Mouse (Mus musculus) hindbrain, embryonic 12.5 days (tissue): ENCODE measurements at regions not wholly inside any gene's neighbourhood (a gene's known extent, or its start where the extent isn't known, plus 50 kb on each side); places are given as distances from the start of the nearest gene placed in this dataset.
"Not testable (repeated sequence)": the region's sequence is repeated elsewhere in the genome, so short reads cannot be mapped to it uniquely, and the experiment has no call there.

Source experiments
- ATAC-seq: fragments of 200-750 bp; cut with Nextera tagmentation; 2 replicates; pipeline ENCODE4 v1.8.0; 2017; ENCODE audit warnings: moderate TSS enrichment; ENCODE audit not compliant: low FRiP score
- H3K27ac ChIP-seq: fragments of 300-500 bp; sonication (generic); 2 replicates; pipeline ENCODE4 v1.5.1; 2016; ENCODE audit warnings: mild to moderate bottlenecking
- H3K27me3 ChIP-seq: fragments of 300-500 bp; sonication (generic); 2 replicates; pipeline ENCODE4 v1.6.1; 2016; ENCODE audit warnings: mild to moderate bottlenecking
- H3K36me3 ChIP-seq: fragments of 300-500 bp; sonication (generic); 2 replicates; pipeline ENCODE4 v1.6.1; 2016; ENCODE audit warnings: mild to moderate bottlenecking
- H3K4me1 ChIP-seq: fragments of 300-500 bp; sonication (generic); 2 replicates; pipeline ENCODE4 v1.6.1; 2016
- H3K4me2 ChIP-seq: fragments of 300-500 bp; sonication (generic); replicated peaks from 2 replicates; pipeline ENCODE4 v1.6.1; 2016; ENCODE audit warnings: mild to moderate bottlenecking
- H3K4me3 ChIP-seq: fragments of 300-500 bp; sonication (generic); 2 replicates; pipeline ENCODE4 v1.5.1; 2016; ENCODE audit warnings: mild to moderate bottlenecking
- H3K9ac ChIP-seq: fragments of 300-500 bp; sonication (generic); 2 replicates; pipeline ENCODE4 v1.6.1; 2016; ENCODE audit warnings: mild to moderate bottlenecking, moderate library complexity
- H3K9me3 ChIP-seq: fragments of 300-500 bp; sonication (generic); replicated peaks from 2 replicates; pipeline ENCODE4 v1.6.1; 2016; ENCODE audit warnings: mild to moderate bottlenecking
- WGBS: fragments of 180-500 bp; shearing (Covaris S2); methylation state at CpG from one replicate; pipeline ENCODE4 v1.1.7; 2016; 5-methylcytosine and 5-hydroxymethylcytosine counted together

- no peak overlapping the region for H3K4me3 ChIP-seq
- WGBS = 50% methylated on average over 2 of the region's 2 CpGs
- no peaks in the 10 kb centered on the region for H3K9me3 ChIP-seq
- H3K4me1 ChIP-seq = no peaks in the 10 kb centered on the region
- H3K36me3 ChIP-seq = no peaks in the 10 kb centered on the region
- no peak overlapping the region for H3K27ac ChIP-seq
- no peaks in the 10 kb centered on the region for H3K27me3 ChIP-seq
- H3K9ac ChIP-seq = no peak overlapping the region
- no peak overlapping the region for H3K4me2 ChIP-seq
- ATAC-seq = no peak
Observed at GRCm38 (mm10) chr13:7233399-7233798, 584.8 kb upstream of the Pfkp start.

- H3K27ac ChIP-seq = no peak overlapping the region
- no peak overlapping the region for H3K4me2 ChIP-seq
- no peaks in the 10 kb centered on the region for H3K36me3 ChIP-seq
- H3K4me3 ChIP-seq = no peak overlapping the region
- no peaks in the 10 kb centered on the region for H3K9me3 ChIP-seq
- no peak overlapping the region for H3K9ac ChIP-seq
- 81% methylated on average over 5 of the region's 5 CpGs for WGBS
- no peak for ATAC-seq
- no peaks in the 10 kb centered on the region for H3K4me1 ChIP-seq
- no peaks in the 10 kb centered on the region for H3K27me3 ChIP-seq
Observed at GRCm38 (mm10) chr13:7206626-7207211, 558.1 kb upstream of the Pfkp start.

GRCm38 (mm10) chr13:7195990-7196389 lies 547.4 kb upstream of the Pfkp start:
- ATAC-seq = 0 out of 2 replicates have a peak, but pooled peaks have one; percentile 50
- Histone ChIP-seq H3K9me3 (no peaks in the 10 kb centered on the region), H3K4me3 (no peak overlapping the region), H3K27ac (no peak overlapping the region), H3K4me2 (no peak overlapping the region), H3K9ac (no peak overlapping the region), H3K36me3 (no peaks in the 10 kb centered on the region), H3K27me3 (no peaks in the 10 kb centered on the region), H3K4me1 (no peaks in the 10 kb centered on the region)
- WGBS = 40% methylated on average over 6 of the region's 6 CpGs

GRCm38 (mm10) chr13:7182216-7182751 lies 533.7 kb upstream of the Pfkp start:
- H3K36me3 ChIP-seq = no peaks in the 10 kb centered on the region
- H3K27me3 ChIP-seq = no peaks in the 10 kb centered on the region
- no peak overlapping the region for H3K9ac ChIP-seq
- no peaks in the 10 kb centered on the region for H3K4me1 ChIP-seq
- no peak overlapping the region for H3K4me3 ChIP-seq
- no peak overlapping the region for H3K4me2 ChIP-seq
- no peak overlapping the region for H3K27ac ChIP-seq
- no peaks in the 10 kb centered on the region for H3K9me3 ChIP-seq
- 83% methylated on average over 4 of the region's 4 CpGs for WGBS
- no peak for ATAC-seq

- ATAC-seq = no peak
Observed at GRCm38 (mm10) chr13:7175561-7176160, 527.1 kb upstream of the Pfkp start.

GRCm38 (mm10) chr13:7170035-7170434 lies 521.5 kb upstream of the Pfkp start:
- not testable (repeated sequence) for H3K36me3 ChIP-seq, ATAC-seq, H3K4me1 ChIP-seq, H3K9me3 ChIP-seq, H3K27me3 ChIP-seq, H3K27ac ChIP-seq, H3K9ac ChIP-seq, H3K4me2 ChIP-seq, H3K4me3 ChIP-seq
- 75% methylated on average over 3 of the region's 3 CpGs for whole genome bisulfite sequencing

More at GRCm38 (mm10) chr13:7175561-7176160, 527.1 kb upstream of the Pfkp start:
- Histone ChIP-seq H3K9ac (no peak overlapping the region), H3K36me3 (no peaks in the 10 kb centered on the region), H3K27me3 (no peaks in the 10 kb centered on the region), H3K4me2 (no peak overlapping the region), H3K9me3 (peaks cover 4% of the 10 kb centered on the region), H3K4me3 (no peak overlapping the region), H3K4me1 (no peaks in the 10 kb centered on the region), H3K27ac (no peak overlapping the region)
- 75% methylated on average over 9 of the region's 9 CpGs for WGBS

- Histone ChIP-seq H3K4me2 (no peak overlapping the region), H3K9ac (no peak overlapping the region), H3K27ac (no peak overlapping the region), H3K4me3 (no peak overlapping the region), H3K27me3 (no peaks in the 10 kb centered on the region), H3K9me3 (no peaks in the 10 kb centered on the region), H3K4me1 (no peaks in the 10 kb centered on the region), H3K36me3 (no peaks in the 10 kb centered on the region)
- ATAC-seq = 0 out of 2 replicates have a peak, but pooled peaks have one; percentile 22
- WGBS = 62% methylated on average over 4 of the region's 4 CpGs
Observed at GRCm38 (mm10) chr13:7146337-7146736, 497.8 kb upstream of the Pfkp start.

GRCm38 (mm10) chr13:7110572-7110971 lies 462.0 kb upstream of the Pfkp start:
- H3K36me3 ChIP-seq = no peaks in the 10 kb centered on the region
- H3K9ac ChIP-seq = no peak overlapping the region
- WGBS = 77% methylated on average over 4 of the region's 4 CpGs
- no peaks in the 10 kb centered on the region for H3K4me1 ChIP-seq
- H3K27me3 ChIP-seq = no peaks in the 10 kb centered on the region
- H3K4me2 ChIP-seq = no peak overlapping the region
- no peaks in the 10 kb centered on the region for H3K9me3 ChIP-seq
- no peak overlapping the region for H3K27ac ChIP-seq
- H3K4me3 ChIP-seq = no peak overlapping the region
- ATAC-seq = no peak

GRCm38 (mm10) chr13:7103289-7103688 lies 454.7 kb upstream of the Pfkp start:
- no peak for ATAC-seq
- no peak overlapping the region for H3K4me3 ChIP-seq
- H3K36me3 ChIP-seq = no peaks in the 10 kb centered on the region
- H3K9ac ChIP-seq = no peak overlapping the region
- H3K4me1 ChIP-seq = no peaks in the 10 kb centered on the region
- no peak overlapping the region for H3K4me2 ChIP-seq
- 88% methylated on average over 4 of the region's 4 CpGs for WGBS
- H3K27ac ChIP-seq = no peak overlapping the region
- no peaks in the 10 kb centered on the region for H3K9me3 ChIP-seq
- no peaks in the 10 kb centered on the region for H3K27me3 ChIP-seq

GRCm38 (mm10) chr13:7093072-7093649 lies 444.6 kb upstream of the Pfkp start:
- Histone ChIP-seq H3K4me3 (no peak overlapping the region), H3K4me2 (no peak overlapping the region), H3K36me3 (no peaks in the 10 kb centered on the region), H3K9me3 (no peaks in the 10 kb centered on the region), H3K27ac (no peak overlapping the region), H3K4me1 (no peaks in the 10 kb centered on the region), H3K9ac (no peak overlapping the region), H3K27me3 (no peaks in the 10 kb centered on the region)
- WGBS = 68% methylated on average over 11 of the region's 11 CpGs
- peak; percentile 40; the same call in 1 of the 2 replicates for ATAC-seq

GRCm38 (mm10) chr13:7090916-7091315 lies 442.3 kb upstream of the Pfkp start:
- H3K4me1 ChIP-seq = no peaks in the 10 kb centered on the region
- no peak overlapping the region for H3K27ac ChIP-seq
- no peaks in the 10 kb centered on the region for H3K36me3 ChIP-seq
- no peaks in the 10 kb centered on the region for H3K27me3 ChIP-seq
- no peak overlapping the region for H3K9ac ChIP-seq
- no peak overlapping the region for H3K4me3 ChIP-seq
- 85% methylated on average over 2 of the region's 2 CpGs for WGBS
- H3K4me2 ChIP-seq = no peak overlapping the region
- no peak for ATAC-seq
- no peaks in the 10 kb centered on the region for H3K9me3 ChIP-seq

GRCm38 (mm10) chr13:7066211-7066610 lies 417.6 kb upstream of the Pfkp start:
- Histone ChIP-seq H3K27ac (no peak overlapping the region), H3K4me1 (no peaks in the 10 kb centered on the region), H3K4me3 (no peak overlapping the region), H3K9me3 (no peaks in the 10 kb centered on the region), H3K9ac (no peak overlapping the region), H3K27me3 (no peaks in the 10 kb centered on the region), H3K4me2 (no peak overlapping the region), H3K36me3 (no peaks in the 10 kb centered on the region)
- no peak for ATAC-seq
- WGBS = 79% methylated on average over 3 of the region's 3 CpGs

GRCm38 (mm10) chr13:7063717-7064116 lies 415.1 kb upstream of the Pfkp start:
- WGBS = 83% methylated on average over 3 of the region's 3 CpGs
- ATAC-seq = no peak
- H3K4me3 ChIP-seq = no peak overlapping the region

More at GRCm38 (mm10) chr13:7063717-7064116, 415.1 kb upstream of the Pfkp start:
- H3K9ac ChIP-seq = no peak overlapping the region
- H3K27me3 ChIP-seq = no peaks in the 10 kb centered on the region
- H3K36me3 ChIP-seq = no peaks in the 10 kb centered on the region
- no peaks in the 10 kb centered on the region for H3K4me1 ChIP-seq
- H3K9me3 ChIP-seq = no peaks in the 10 kb centered on the region
- H3K27ac ChIP-seq = no peak overlapping the region
- no peak overlapping the region for H3K4me2 ChIP-seq
